Mouse (Mus musculus) embryonic fibroblast, embryonic 13.5 days (primary cell): ENCODE data around the gene Eed.

Experiments used
- CTCF ChIP-seq: IDR thresholded peaks from 2 replicates; pipeline ENCODE4 v1.5.1; 2011; ENCODE audit warnings: mild to moderate bottlenecking, control low read depth, low read length, moderate library complexity, borderline replicate concordance; ENCODE audit not compliant: insufficient read depth
- POLR2A ChIP-seq: IDR thresholded peaks from 2 replicates; pipeline ENCODE4 v1.6.1; 2011; ENCODE audit warnings: low read depth, mild to moderate bottlenecking, control low read depth, low read length, moderate library complexity

- TF ChIP-seq CTCF (no peak), POLR2A (no peak)
Measured at GRCm38 (mm10) chr7:89998624-89999006, 17.8 kb upstream of the Eed start.
